Mouse (Mus musculus) ES-Bruce4 (cell line): Measurements from ENCODE around the gene Mpp4.

Experiments used
- CTCF ChIP-seq: IDR thresholded peaks from one replicate; pipeline ENCODE4 v1.8.1; 2011; ENCODE audit warnings: low read depth, low read length
- EP300 ChIP-seq: IDR thresholded peaks from 2 replicates; pipeline ENCODE4 v1.6.1; 2011; ENCODE audit warnings: low read depth, low read length; ENCODE audit not compliant: insufficient read depth
- POLR2A ChIP-seq: IDR thresholded peaks from one replicate; pipeline ENCODE4 v1.8.1; 2011; ENCODE audit warnings: low read length; ENCODE audit not compliant: insufficient read depth

GRCm38 (mm10) chr1:59163030-59163461 lies at the start of gene Mpp4:
- TF ChIP-seq CTCF (no peak), POLR2A (no peak), EP300 (no peak)
